ENCODE assay signal across 9 mouse cellular contexts in the genomic region with DNA sequence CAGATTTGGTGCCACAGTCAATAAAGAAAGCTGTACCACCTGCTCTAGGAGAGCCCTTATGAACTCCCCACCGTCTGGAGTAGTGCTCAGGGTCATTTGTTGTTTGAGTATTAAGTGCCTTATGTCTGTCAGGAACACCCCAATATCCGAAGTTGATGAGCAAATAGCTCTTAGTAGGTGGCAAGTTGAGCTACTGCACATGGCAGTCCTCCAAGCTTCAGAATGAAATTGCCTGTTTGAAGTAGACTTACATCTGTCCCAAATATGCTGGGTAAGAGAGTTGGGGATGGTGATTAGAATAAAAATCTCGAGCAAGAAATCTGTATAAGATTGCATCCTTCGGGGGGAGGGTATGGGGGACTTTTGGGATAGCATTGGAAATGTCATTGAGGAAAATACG. TPM values are rescaled to one million over a fixed set of nuclear protein-coding genes. Genes with fewer than 3 reads are reported as not detected.
DNase-seq lines count a peak whose midpoint lies in the region; ATAC-seq and TF ChIP-seq lines count a peak whose summit lies in the region.
"Had no signal": no experiment of that assay in that cellular context is flagged by ENCODE, and none has a peak within 500 bp of the region (broad histone marks: within the 10 kb centered on the region; RNA-seq: fewer than 3 reads in every experiment).

No protein-coding gene starts in this region.

- no peak for TF ChIP-seq CTCF in liver, embryonic 14.5 days (IDR thresholded peaks at IDR 0.05; ENCODE audit: low read depth)

- H3K4me1 ChIP-seq in heart, embryonic 11.5 days (ENCODE audit: control insufficient read depth, insufficient read depth, low read length): peaks cover 11% of the 10 kb centered on the region
- peaks cover 15% of the 10 kb centered on the region for H3K4me1 ChIP-seq in forebrain, embryonic 16.5 days (replicated peaks; ENCODE audit: control insufficient read depth, insufficient read depth, low read length)
- H3K4me1 ChIP-seq in liver, embryonic 14.5 days (replicated peaks; ENCODE audit: control insufficient read depth in 2 of 2, insufficient read depth in 2 of 2, low read length in 1 of 2): peaks cover 10 to 17% of the 10 kb centered on the region in 2 experiments

- no peak overlapping the region for H3K27ac ChIP-seq in heart, embryonic 11.5 days (ENCODE audit: low read depth, low read length)
- H3K27ac ChIP-seq in forebrain, embryonic 16.5 days (ENCODE audit: low read length): peak overlapping the region; percentile 93
- H3K27ac ChIP-seq in liver, embryonic 14.5 days: no peak overlapping the region

- 22% methylated on average over 5 of the region's 5 CpGs for WGBS in heart, embryonic 11.5 days (ENCODE audit: insufficient replicate concordance)
- WGBS in forebrain, embryonic 16.5 days: 13% methylated on average over 5 of the region's 5 CpGs
- 23% methylated on average over 5 of the region's 5 CpGs for WGBS in liver, embryonic 14.5 days (ENCODE audit: insufficient replicate concordance)

- no peak for ATAC-seq in heart, embryonic 11.5 days (replicated peaks; ENCODE audit: insufficient number of reproducible peaks, low FRiP score, low TSS enrichment)
- no peak for ATAC-seq in forebrain, embryonic 16.5 days
- no peak for ATAC-seq in liver, embryonic 14.5 days (ENCODE audit: insufficient read depth)

- H3K4me2 ChIP-seq in heart, embryonic 11.5 days: peak overlapping the region; percentile 37
- peak overlapping the region; percentile 83 for H3K4me2 ChIP-seq in forebrain, embryonic 16.5 days (ENCODE audit: low read length)
- peak overlapping the region; percentile 43 for H3K4me2 ChIP-seq in liver, embryonic 14.5 days (ENCODE audit: low read depth)

- H3K4me3 ChIP-seq in heart, embryonic 11.5 days (ENCODE audit: low read depth, low read length): no peak overlapping the region
- H3K4me3 ChIP-seq in forebrain, embryonic 16.5 days (replicated peaks; ENCODE audit: low read length): peak overlapping the region; percentile 29
- H3K4me3 ChIP-seq in liver, embryonic 14.5 days (ENCODE audit: insufficient read depth in 1 of 2, low read depth in 2 of 2, low read length in 2 of 2): no peak overlapping the region

- peaks cover 16% of the 10 kb centered on the region for H3K36me3 ChIP-seq in heart, embryonic 11.5 days (ENCODE audit: control insufficient read depth, insufficient read depth, low read length)
- peaks cover 18% of the 10 kb centered on the region for H3K36me3 ChIP-seq in forebrain, embryonic 16.5 days (ENCODE audit: control insufficient read depth, insufficient read depth)
- H3K36me3 ChIP-seq in liver, embryonic 14.5 days (replicated peaks; ENCODE audit: control insufficient read depth, insufficient read depth, low read depth): peaks cover 18% of the 10 kb centered on the region

- no peaks in the 10 kb centered on the region for H3K9me3 ChIP-seq in heart, embryonic 11.5 days (replicated peaks; ENCODE audit: control insufficient read depth, low read length)
- H3K9me3 ChIP-seq in forebrain, embryonic 16.5 days (ENCODE audit: control insufficient read depth, low read length): no peaks in the 10 kb centered on the region
- no peaks in the 10 kb centered on the region for H3K9me3 ChIP-seq in liver, embryonic 14.5 days (ENCODE audit: control insufficient read depth, low read length)
- H3K9me3 ChIP-seq: G1E had no signal

- no peak for TF ChIP-seq EP300 in liver, embryonic 14.5 days (IDR thresholded peaks at IDR 0.05; ENCODE audit: low read depth)

- H3K9ac ChIP-seq in heart, embryonic 11.5 days (ENCODE audit: low read depth, low read length): 0 out of 2 replicates have a peak overlapping the region, but pooled peaks have one; percentile 12
- peak overlapping the region; percentile 42 for H3K9ac ChIP-seq in forebrain, embryonic 16.5 days (replicated peaks; ENCODE audit: low read depth, low read length)
- H3K9ac ChIP-seq in liver, embryonic 14.5 days (replicated peaks): 0 out of 2 replicates have a peak overlapping the region, but pooled peaks have one; percentile 15

- no peak for DNase-seq in heart, adult 9 months (ENCODE audit: low spot score in 2 of 2)
- DNase-seq in MN1 (ENCODE audit: low spot score): peak; percentile 26
- DNase-seq in liver, embryonic 14.5 days (ENCODE audit: low read depth in 3 of 3, low spot score in 3 of 3): no peak
- no peak for DNase-seq in urinary bladder, postnatal 25 days (ENCODE audit: low spot score)
- DNase-seq in spleen, adult 18-20 months: no peak
- DNase-seq in ovary, adult 18-20 months (ENCODE audit: low spot score): no peak

- no peaks in the 10 kb centered on the region for H3K27me3 ChIP-seq in heart, embryonic 11.5 days (ENCODE audit: control insufficient read depth, insufficient read depth, low read length)
- no peaks in the 10 kb centered on the region for H3K27me3 ChIP-seq in forebrain, embryonic 16.5 days (replicated peaks; ENCODE audit: control insufficient read depth, insufficient read depth, low read length)
- no peaks in the 10 kb centered on the region for H3K27me3 ChIP-seq in liver, embryonic 14.5 days (ENCODE audit: control insufficient read depth, insufficient read depth, low read length)

RNA-seq across cellular contexts. Expression of gene Wdr5, which starts 24.4 kb away (rescaled TPM):
- polyA plus RNA-seq in heart, embryonic 11.5 days (2014; fragmentation: Nextera tagmentation; extraction: Ambion mirVana): 37.2 and 40.1 TPM in 2 replicates
- 51.8 and 56.9 TPM in 2 replicates for polyA plus RNA-seq in forebrain, embryonic 16.5 days (2015; fragmentation: Nextera tagmentation; extraction: Ambion mirVana)
- polyA plus RNA-seq in liver, embryonic 14.5 days (2012; rRNA removed): 19.7 and 24.4 TPM in 2 replicates
- polyA plus RNA-seq in liver, embryonic 14.5 days (2014; fragmentation: Nextera tagmentation; extraction: Ambion mirVana): 23.6 and 27.4 TPM in 2 replicates

RNA-seq across cellular contexts. Expression of gene Brd3, which starts 31.9 kb away (rescaled TPM):
- 99.5 and 116 TPM in 2 replicates for polyA plus RNA-seq in heart, embryonic 11.5 days (2014; fragmentation: Nextera tagmentation; extraction: Ambion mirVana)
- 152 and 153 TPM in 2 replicates for polyA plus RNA-seq in forebrain, embryonic 16.5 days (2015; fragmentation: Nextera tagmentation; extraction: Ambion mirVana)
- 7.4 and 9.5 TPM in 2 replicates for polyA plus RNA-seq in liver, embryonic 14.5 days (2012; rRNA removed)
- 24.4 and 27.2 TPM in 2 replicates for polyA plus RNA-seq in liver, embryonic 14.5 days (2014; fragmentation: Nextera tagmentation; extraction: Ambion mirVana)
